Mouse (Mus musculus) C2C12 (cell line): ENCODE results near the gene Psma1. TPM values are rescaled to one million over a fixed set of nuclear protein-coding genes. Genes with fewer than 3 reads are reported as not detected.

Experiments used
- H3K27me3 ChIP-seq: one replicate; pipeline ENCODE4 v1.6.1; 2011; ENCODE audit not compliant: control insufficient read depth, insufficient read depth, insufficient read length
- H3K36me3 ChIP-seq: one replicate; pipeline ENCODE4 v1.6.1; 2011; ENCODE audit not compliant: control insufficient read depth, insufficient read depth
- H3K4me3 ChIP-seq: one replicate; pipeline ENCODE4 v1.5.1; 2011; ENCODE audit warnings: mild to moderate bottlenecking, control low read depth; ENCODE audit not compliant: poor library complexity, insufficient read depth, severe bottlenecking
- H3K79me2 ChIP-seq: one replicate; pipeline ENCODE4 v1.6.1; 2011; ENCODE audit not compliant: control insufficient read depth, insufficient read depth
- H3K79me3 ChIP-seq: one replicate; pipeline ENCODE4 v1.6.1; 2011; ENCODE audit warnings: low read depth, control low read depth
- H3ac ChIP-seq: one replicate; pipeline ENCODE3; 2011; ENCODE audit warnings: low read depth; ENCODE audit not compliant: control insufficient read depth, insufficient read length
- CEBPB ChIP-seq: IDR thresholded peaks from one replicate; pipeline ENCODE4 v1.6.1; 2011; ENCODE audit warnings: low read depth, mild to moderate bottlenecking, control low read depth, moderate library complexity
- CTCF ChIP-seq: IDR thresholded peaks from one replicate; pipeline ENCODE4 v1.5.1; 2011; ENCODE audit not compliant: control insufficient read depth, insufficient read depth, insufficient read length
- FOSL1 ChIP-seq: IDR thresholded peaks from one replicate; pipeline ENCODE4 v1.8.0; 2011; ENCODE audit warnings: mild to moderate bottlenecking, low read length; ENCODE audit not compliant: poor library complexity, insufficient read depth, severe bottlenecking
- MAX ChIP-seq: IDR thresholded peaks from one replicate; pipeline ENCODE4 v1.6.1; 2011; ENCODE audit warnings: mild to moderate bottlenecking, control low read depth
- MYOD1 ChIP-seq: IDR thresholded peaks from one replicate; pipeline ENCODE4 v1.6.1; 2011; ENCODE audit warnings: low read depth; ENCODE audit not compliant: control insufficient read depth, insufficient read length
- MYOG ChIP-seq: IDR thresholded peaks from one replicate; pipeline ENCODE4 v1.6.1; 2011; ENCODE audit not compliant: control insufficient read depth, insufficient read length; ENCODE audit errors: extremely low read depth
- USF1 ChIP-seq: IDR thresholded peaks from one replicate; pipeline ENCODE4 v1.6.1; 2011; ENCODE audit warnings: low read depth, mild to moderate bottlenecking, control low read depth, moderate library complexity
- polyA plus RNA-seq: library from polyadenylated mRNA; unstranded; fragments of >200 nt; fragmentation: generic; extraction: Trizol; gene quantifications from one replicate; pipeline ENCODE4 v1.2.1, GENCODE M21; 2012; ENCODE audit warnings: missing spikeins

Psma1 gene
- polyA plus RNA-seq, 1 experiment, result 163 TPM

DNA sequence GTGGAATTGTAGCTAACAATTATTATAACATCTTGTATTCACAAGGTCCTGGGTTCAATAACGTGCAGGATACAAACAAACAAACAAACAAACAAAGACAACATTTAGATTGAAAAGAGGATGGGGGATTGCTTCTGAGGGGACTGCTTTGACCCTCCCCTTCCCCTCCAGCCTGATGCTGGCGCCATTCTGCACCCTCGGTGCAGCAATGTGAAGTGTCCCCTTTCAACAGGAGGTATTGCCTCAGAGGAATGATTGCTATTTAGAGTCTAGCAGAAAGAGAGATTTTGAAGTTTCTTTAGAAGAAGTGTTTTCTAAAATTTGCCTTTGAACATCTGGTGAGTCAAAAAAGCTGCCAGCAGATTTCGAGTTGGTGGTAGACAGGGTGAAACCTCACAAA lies 23.3 kb upstream of the Psma1 start:
- Histone ChIP-seq H3K79me3 (no peaks in the 10 kb centered on the region), H3K36me3 (no peaks in the 10 kb centered on the region), H3K4me3 (no peak overlapping the region), H3K79me2 (no peaks in the 10 kb centered on the region), H3ac (no peak overlapping the region), H3K27me3 (no peaks in the 10 kb centered on the region)
- TF ChIP-seq USF1 (no peak), CTCF (no peak), CEBPB (no peak), MYOG (no peak), MAX (no peak), MYOD1 (no peak), FOSL1 (no peak)

- no peaks in the 10 kb centered on the region for H3K79me3 ChIP-seq
- no peak overlapping the region for H3K4me3 ChIP-seq
- no peaks in the 10 kb centered on the region for H3K36me3 ChIP-seq
- no peaks in the 10 kb centered on the region for H3K79me2 ChIP-seq
- no peak for TF ChIP-seq FOSL1
- TF ChIP-seq CTCF, result peak; percentile 9
- H3ac ChIP-seq, result no peak overlapping the region
- no peaks in the 10 kb centered on the region for H3K27me3 ChIP-seq
Measured at GRCm38 (mm10) chr7:114294698-114295097, 18.8 kb upstream of the Psma1 start.

GRCm38 (mm10) chr7:114293903-114294302 lies 18.0 kb upstream of the Psma1 start:
- TF ChIP-seq FOSL1 (no peak), MYOG (no peak), CTCF (no peak), CEBPB (no peak), MAX (no peak), MYOD1 (no peak), USF1 (no peak)
- Histone ChIP-seq H3K4me3 (no peak overlapping the region), H3K79me3 (no peaks in the 10 kb centered on the region), H3K36me3 (no peaks in the 10 kb centered on the region), H3K27me3 (no peaks in the 10 kb centered on the region), H3ac (no peak overlapping the region), H3K79me2 (no peaks in the 10 kb centered on the region)

GRCm38 (mm10) chr7:114292501-114292971 lies 16.6 kb upstream of the Psma1 start:
- no peaks in the 10 kb centered on the region for H3K27me3 ChIP-seq
- H3ac ChIP-seq, result no peak overlapping the region
- no peak for TF ChIP-seq MAX
- no peak for TF ChIP-seq MYOG
- TF ChIP-seq FOSL1, result no peak
- no peak for TF ChIP-seq CEBPB
- no peak for TF ChIP-seq CTCF
- TF ChIP-seq USF1, result no peak
- no peak for TF ChIP-seq MYOD1
- no peaks in the 10 kb centered on the region for H3K36me3 ChIP-seq
- no peaks in the 10 kb centered on the region for H3K79me2 ChIP-seq
- no peak overlapping the region for H3K4me3 ChIP-seq
- H3K79me3 ChIP-seq, result no peaks in the 10 kb centered on the region

- Histone ChIP-seq H3ac (no peak overlapping the region), H3K79me2 (no peaks in the 10 kb centered on the region), H3K79me3 (no peaks in the 10 kb centered on the region), H3K27me3 (no peaks in the 10 kb centered on the region), H3K4me3 (no peak overlapping the region), H3K36me3 (no peaks in the 10 kb centered on the region)
- TF ChIP-seq MYOD1 (no peak), FOSL1 (no peak), CEBPB (no peak), CTCF (no peak), MAX (no peak), MYOG (no peak), USF1 (no peak)
Measured at GRCm38 (mm10) chr7:114291461-114292335, 15.8 kb upstream of the Psma1 start.

DNA sequence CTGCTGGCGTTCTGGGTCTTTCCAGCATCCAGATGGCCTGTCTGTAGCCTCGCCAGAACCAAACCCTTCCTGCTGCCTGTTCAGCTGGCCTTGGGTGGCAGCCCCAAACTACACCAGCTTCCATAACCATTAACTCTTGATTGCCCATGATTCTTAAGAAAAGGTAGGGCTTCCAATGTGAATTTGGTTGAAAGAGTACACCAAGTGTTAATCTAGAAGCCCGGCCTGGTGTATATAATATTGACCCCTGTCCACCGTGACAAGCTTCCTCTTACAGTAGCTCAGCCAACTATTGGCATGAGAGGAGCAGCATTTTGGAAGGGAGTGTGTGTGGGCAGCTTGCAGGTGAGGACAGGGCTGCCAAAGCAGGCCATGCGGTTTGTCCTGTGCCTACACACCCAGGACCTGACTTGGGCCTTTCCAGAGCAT lies 14.2 kb upstream of the Psma1 start:
- Histone ChIP-seq H3ac (no peak overlapping the region), H3K79me2 (no peaks in the 10 kb centered on the region), H3K4me3 (no peak overlapping the region), H3K79me3 (no peaks in the 10 kb centered on the region), H3K36me3 (no peaks in the 10 kb centered on the region), H3K27me3 (no peaks in the 10 kb centered on the region)
- no peak for TF ChIP-seq FOSL1
- TF ChIP-seq MAX, result no peak
- no peak for TF ChIP-seq CTCF
- no peak for TF ChIP-seq MYOG
- no peak for TF ChIP-seq USF1
